Mouse (Mus musculus) spleen, adult 2 months (tissue): ENCODE results near the gene Arid1b.

Experiments used
- CTCF ChIP-seq: fragments of 200-500 bp; IDR thresholded peaks from 2 replicates; pipeline ENCODE4 v1.5.1; 2011; ENCODE audit warnings: mild to moderate bottlenecking, inconsistent platforms; ENCODE audit not compliant: insufficient read depth, insufficient read length, insufficient replicate concordance; ENCODE audit errors: extremely low read depth
- POLR2A ChIP-seq: fragments of 200-500 bp; IDR thresholded peaks from 2 replicates; pipeline ENCODE4 v1.6.1; 2011; ENCODE audit warnings: low read depth, low read length, inconsistent platforms

DNA sequence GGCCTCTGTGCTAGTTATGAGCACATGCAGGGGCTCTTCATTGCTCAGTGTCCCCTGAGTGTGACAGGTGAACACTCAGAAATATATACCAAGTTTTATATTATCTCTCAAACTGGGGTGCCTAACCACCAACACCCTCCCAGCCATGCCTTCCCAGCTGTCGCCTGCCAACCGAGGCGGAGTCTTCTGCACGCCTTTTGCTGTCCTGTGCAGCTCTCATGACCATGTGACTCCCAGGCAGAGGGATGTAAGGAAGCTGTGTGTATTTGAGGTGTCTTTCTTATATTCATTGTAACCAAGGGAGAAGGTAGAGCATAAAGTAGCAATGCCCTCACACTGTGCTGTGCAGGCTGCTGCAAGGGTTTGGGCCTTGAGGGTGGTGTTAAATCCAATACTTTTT, 268.7 kb downstream of the Arid1b start:
- TF ChIP-seq POLR2A (no peak), CTCF (no peak)
